In genomic region chr6:31564901-31565391, GRCm38 (mm10) we compare ENCODE assay signal across 9 mouse cellular contexts. TPM values are rescaled to one million over a fixed set of nuclear protein-coding genes. Genes with fewer than 3 reads are reported as not detected.
DNase-seq lines count a peak whose midpoint lies in the region; ATAC-seq and TF ChIP-seq lines count a peak whose summit lies in the region.
"Had no signal": no experiment of that assay in that cellular context is flagged by ENCODE, and none has a peak within 500 bp of the region (broad histone marks: within the 10 kb centered on the region; RNA-seq: fewer than 3 reads in every experiment).

No protein-coding gene starts in this region.

- 27% methylated on average over 17 of the region's 17 CpGs for WGBS in heart, adult 2 months
- WGBS in embryonic facial prominence, embryonic 12.5 days = 2% methylated on average over 17 of the region's 17 CpGs
- WGBS in intestine, embryonic 14.5 days = 8% methylated on average over 17 of the region's 17 CpGs
- 1% methylated on average over 17 of the region's 17 CpGs for WGBS in midbrain, embryonic 12.5 days

- peaks cover 5% of the 10 kb centered on the region; the same call in 1 of the 2 replicates for H3K4me1 ChIP-seq in heart, adult 2 months (ENCODE audit: control insufficient read depth, insufficient read depth, low read length)
- H3K4me1 ChIP-seq in embryonic facial prominence, embryonic 12.5 days = peaks cover 23% of the 10 kb centered on the region; the same call in 1 of the 2 replicates
- H3K4me1 ChIP-seq in intestine, embryonic 14.5 days (replicated peaks; ENCODE audit: control insufficient read depth, insufficient read depth, low read length) = peaks cover 7% of the 10 kb centered on the region; the same call in 1 of the 2 replicates
- H3K4me1 ChIP-seq in midbrain, embryonic 12.5 days = peaks cover 53% of the 10 kb centered on the region

- no peaks in the 10 kb centered on the region for H3K9me3 ChIP-seq in embryonic facial prominence, embryonic 12.5 days
- H3K9me3 ChIP-seq in intestine, embryonic 14.5 days (ENCODE audit: control insufficient read depth, low read length) = no peaks in the 10 kb centered on the region
- no peaks in the 10 kb centered on the region for H3K9me3 ChIP-seq in midbrain, embryonic 12.5 days

- H3K27me3 ChIP-seq in heart, adult 2 months (ENCODE audit: control insufficient read depth, insufficient read depth, low read length) = peaks cover 2% of the 10 kb centered on the region; the same call in 1 of the 2 replicates
- peaks cover 76% of the 10 kb centered on the region for H3K27me3 ChIP-seq in embryonic facial prominence, embryonic 12.5 days
- peaks cover 26% of the 10 kb centered on the region for H3K27me3 ChIP-seq in intestine, embryonic 14.5 days (replicated peaks; ENCODE audit: control insufficient read depth, insufficient read depth, low read length)
- H3K27me3 ChIP-seq in midbrain, embryonic 12.5 days = peaks cover 47% of the 10 kb centered on the region

- intact Hi-C loops in heart, adult 2 months (cut with DNase I) = loop anchor here (2.0 to 5.0 kb wide), 3 partner anchors 22 to 60 kb away; no protein-coding TSS in a partner anchor

- no peak for DNase-seq in heart, adult 2 months
- no peak for DNase-seq in heart, adult 9 months (ENCODE audit: low spot score in 2 of 2)
- DNase-seq in intestine, embryonic 14.5 days (ENCODE audit: low spot score) = peak; percentile 65
- DNase-seq in ovary, postnatal 10 days (ENCODE audit: low spot score) = no peak
- DNase-seq in urinary bladder, postnatal 36 days (ENCODE audit: low spot score in 2 of 2) = no peak
- DNase-seq in right cerebral cortex, adult 18-20 months = no peak

- peak overlapping the region; percentile 87 for H3K27ac ChIP-seq in heart, adult 2 months
- no peak overlapping the region for H3K27ac ChIP-seq in embryonic facial prominence, embryonic 12.5 days
- no peak overlapping the region for H3K27ac ChIP-seq in intestine, embryonic 14.5 days (ENCODE audit: low read depth)
- H3K27ac ChIP-seq in midbrain, embryonic 12.5 days (replicated peaks) = 0 out of 2 replicates have a peak overlapping the region, but pooled peaks have one; percentile 30

- TF ChIP-seq POLR2A in heart, adult 2 months (IDR thresholded peaks at IDR 0.05; ENCODE audit: insufficient read depth, low read depth, low read length) = no peak

- peak overlapping the region; percentile 92 for H3K4me2 ChIP-seq in embryonic facial prominence, embryonic 12.5 days (replicated peaks)
- H3K4me2 ChIP-seq in intestine, embryonic 14.5 days (ENCODE audit: low read length) = peak overlapping the region; percentile 76
- peak overlapping the region; percentile 95 for H3K4me2 ChIP-seq in midbrain, embryonic 12.5 days (replicated peaks)

- H3K9ac ChIP-seq in heart, adult 2 months (ENCODE audit: low read depth, low read length) = peak overlapping the region; percentile 18; the same call in 1 of the 2 replicates
- H3K9ac ChIP-seq in embryonic facial prominence, embryonic 12.5 days = no peak overlapping the region
- 0 out of 2 replicates have a peak overlapping the region, but pooled peaks have one; percentile 13 for H3K9ac ChIP-seq in intestine, embryonic 14.5 days (ENCODE audit: low read length)
- no peak overlapping the region for H3K9ac ChIP-seq in midbrain, embryonic 12.5 days (replicated peaks)

- ATAC-seq in embryonic facial prominence, embryonic 12.5 days (ENCODE audit: insufficient number of reproducible peaks, insufficient read depth, low FRiP score, low TSS enrichment) = no peak
- ATAC-seq in intestine, embryonic 14.5 days (replicated peaks; ENCODE audit: low FRiP score, low TSS enrichment, low read depth) = no peak
- ATAC-seq in midbrain, embryonic 12.5 days (ENCODE audit: low FRiP score, low read depth) = no peak

- H3K36me3 ChIP-seq in heart, adult 2 months (ENCODE audit: control insufficient read depth, insufficient read depth, low read length) = no peaks in the 10 kb centered on the region
- H3K36me3 ChIP-seq in embryonic facial prominence, embryonic 12.5 days = no peaks in the 10 kb centered on the region
- no peaks in the 10 kb centered on the region for H3K36me3 ChIP-seq in intestine, embryonic 14.5 days (ENCODE audit: control insufficient read depth, insufficient read depth, low read length)
- no peaks in the 10 kb centered on the region for H3K36me3 ChIP-seq in midbrain, embryonic 12.5 days

- peak overlapping the region; percentile 47 for H3K4me3 ChIP-seq in heart, adult 2 months
- peak overlapping the region; percentile 59; the same call in 1 of the 2 replicates for H3K4me3 ChIP-seq in embryonic facial prominence, embryonic 12.5 days
- no peak overlapping the region for H3K4me3 ChIP-seq in intestine, embryonic 14.5 days (ENCODE audit: low read depth, low read length)
- peak overlapping the region; percentile 75 for H3K4me3 ChIP-seq in midbrain, embryonic 12.5 days

- no peaks in the 10 kb centered on the region for H3K79me2 ChIP-seq in heart, adult 2 months (replicated peaks; ENCODE audit: control insufficient read depth, insufficient read depth, low read length)

- TF ChIP-seq EP300 in heart, adult 2 months (IDR thresholded peaks at IDR 0.05; ENCODE audit: insufficient read depth, low read depth, low read length) = no peak

- TF ChIP-seq CTCF in heart, adult 2 months (IDR thresholded peaks at IDR 0.05) = no peak

RNA-seq across cellular contexts. Expression of gene Podxl, which starts 1.2 kb away (rescaled TPM):
- total RNA-seq in heart, adult 2 months (2021) = 10 to 100 TPM; 71.6 to 90.9 TPM
- polyA plus RNA-seq in heart, adult 2 months (2012; rRNA removed) = 53.8 and 99.2 TPM in 2 replicates
- polyA plus RNA-seq in embryonic facial prominence, embryonic 12.5 days (2016; fragmentation: Nextera tagmentation; extraction: Ambion mirVana) = 9.2 and 10.1 TPM in 2 replicates
- polyA plus RNA-seq in intestine, embryonic 14.5 days (2014; fragmentation: Nextera tagmentation; extraction: Ambion mirVana) = 38.9 and 41.1 TPM in 2 replicates
- 14.4 and 17.3 TPM in 2 replicates for polyA plus RNA-seq in midbrain, embryonic 12.5 days (2016; fragmentation: Nextera tagmentation; extraction: Ambion mirVana)
- total RNA-seq: CH12.LX had no signal

Comparison
In these comparisons a context has a peak if more than half of its experiments do, and no peak if none do; other contexts are left out.
1. H3K27ac ChIP-seq: peak in heart, adult 2 months (single experiment) and midbrain, embryonic 12.5 days (single experiment); none in embryonic facial prominence, embryonic 12.5 days (single experiment) and intestine, embryonic 14.5 days (single experiment).
2. H3K9ac ChIP-seq: peak in heart, adult 2 months (single experiment) and intestine, embryonic 14.5 days (single experiment); none in embryonic facial prominence, embryonic 12.5 days (single experiment) and midbrain, embryonic 12.5 days (single experiment).
3. Peak in every context shown above with its lines, with median percentiles within 50 percentile points of each other: H3K4me2 ChIP-seq.